Mouse (Mus musculus) lung, embryonic 14.5 days (tissue): ENCODE data around the gene Fli1. TPM values are rescaled to one million over a fixed set of nuclear protein-coding genes. Genes with fewer than 3 reads are reported as not detected.

Source experiments
- ATAC-seq: fragments of 200-750 bp; cut with Nextera tagmentation; 2 replicates; pipeline ENCODE4 v1.8.0; 2017; ENCODE audit warnings: mild to moderate bottlenecking, moderate TSS enrichment, moderate library complexity; ENCODE audit not compliant: insufficient read depth
- DNase-seq: peaks from one replicate; pipeline ENCODE4 v3.0.0-alpha.2; 2015
- H3K27ac ChIP-seq: fragments of 300-500 bp; sonication (generic); 2 replicates; pipeline ENCODE4 v1.5.1; 2014; ENCODE audit warnings: low read depth, mild to moderate bottlenecking, moderate library complexity
- H3K27me3 ChIP-seq: fragments of 300-500 bp; sonication (generic); 2 replicates; pipeline ENCODE4 v1.6.1; 2014; ENCODE audit warnings: low read length, control low read depth; ENCODE audit not compliant: insufficient read depth
- H3K36me3 ChIP-seq: fragments of 300-500 bp; sonication (generic); 2 replicates; pipeline ENCODE4 v1.6.1; 2014; ENCODE audit warnings: control low read depth; ENCODE audit not compliant: insufficient read depth
- H3K4me1 ChIP-seq: fragments of 300-500 bp; sonication (generic); 2 replicates; pipeline ENCODE4 v1.6.1; 2014; ENCODE audit warnings: antibody characterized with exemption, control low read depth; ENCODE audit not compliant: insufficient read depth
- H3K4me2 ChIP-seq: fragments of 300-500 bp; sonication (generic); 2 replicates; pipeline ENCODE4 v1.6.1; 2014; ENCODE audit warnings: mild to moderate bottlenecking
- H3K4me3 ChIP-seq: fragments of 300-500 bp; sonication (generic); 2 replicates; pipeline ENCODE4 v1.5.1; 2014; ENCODE audit warnings: low read depth, low read length
- H3K9ac ChIP-seq: fragments of 300-500 bp; sonication (generic); 2 replicates; pipeline ENCODE4 v1.6.1; 2014
- H3K9me3 ChIP-seq: fragments of 300-500 bp; sonication (generic); 2 replicates; pipeline ENCODE4 v1.6.1; 2016; ENCODE audit warnings: low read depth, low read length, control low read depth
- CTCF ChIP-seq: IDR thresholded peaks from 2 replicates; pipeline ENCODE4 v1.5.1; 2016; ENCODE audit warnings: antibody characterized with exemption, low read depth
- WGBS: fragments of 180-500 bp; shearing (Covaris S2); extraction: QIAGEN DNeasy Blood & Tissue Kit; methylation state at CpG from one replicate; pipeline ENCODE4 v1.1.7; 2014; 5-methylcytosine and 5-hydroxymethylcytosine counted together
- polyA plus RNA-seq: library from polyadenylated mRNA; unstranded; fragments of >200 nt; fragmentation: Nextera tagmentation; extraction: Ambion mirVana; gene quantifications from 2 replicates; pipeline ENCODE4 v1.2.1, GENCODE M21; 2014

Fli1 gene
- polyA plus RNA-seq, 1 experiment from 2014 or later = 37.8 TPM

GRCm38 (mm10) chr9:32410671-32411070 is 132.0 kb downstream of the Fli1 start:
- H3K27ac ChIP-seq = no peak overlapping the region
- no peak for ATAC-seq
- no peak overlapping the region for H3K4me3 ChIP-seq
- WGBS = 91% methylated on average over 5 of the region's 5 CpGs
- H3K4me1 ChIP-seq = peaks cover 4% of the 10 kb centered on the region
- H3K36me3 ChIP-seq = no peaks in the 10 kb centered on the region
- H3K9ac ChIP-seq = no peak overlapping the region
- DNase-seq = no peak
- TF ChIP-seq CTCF = no peak
- H3K27me3 ChIP-seq = peaks cover 3% of the 10 kb centered on the region; the same call in 1 of the 2 replicates
- H3K4me2 ChIP-seq = no peak overlapping the region
- no peaks in the 10 kb centered on the region for H3K9me3 ChIP-seq

- Histone ChIP-seq H3K27ac (no peak overlapping the region), H3K4me1 (peaks cover 4% of the 10 kb centered on the region), H3K4me3 (peak overlapping the region; percentile 43), H3K4me2 (peak overlapping the region; percentile 98), H3K36me3 (no peaks in the 10 kb centered on the region), H3K27me3 (peaks cover 3% of the 10 kb centered on the region; the same call in 1 of the 2 replicates), H3K9me3 (no peaks in the 10 kb centered on the region), H3K9ac (peak overlapping the region; percentile 61)
- ATAC-seq (0 out of 2 replicates have a peak, but pooled peaks have one; percentile 47), DNase-seq (peak; percentile 59)
- 2% methylated on average over 47 of the region's 47 CpGs for WGBS
- no peak for TF ChIP-seq CTCF
Observed at GRCm38 (mm10) chr9:32409060-32409961, 133.3 kb downstream of the Fli1 start.

GRCm38 (mm10) chr9:32408730-32409059 is 134.0 kb downstream of the Fli1 start:
- peak; percentile 26 for DNase-seq
- ATAC-seq = no peak
- WGBS = 20% methylated on average over 8 of the region's 8 CpGs
- peak overlapping the region; percentile 98 for H3K4me2 ChIP-seq
- no peak for TF ChIP-seq CTCF
- H3K9me3 ChIP-seq = no peaks in the 10 kb centered on the region
- no peak overlapping the region for H3K27ac ChIP-seq
- peaks cover 3% of the 10 kb centered on the region; the same call in 1 of the 2 replicates for H3K27me3 ChIP-seq
- H3K4me1 ChIP-seq = peaks cover 4% of the 10 kb centered on the region
- no peaks in the 10 kb centered on the region for H3K36me3 ChIP-seq
- H3K4me3 ChIP-seq = peak overlapping the region; percentile 43
- peak overlapping the region; percentile 61 for H3K9ac ChIP-seq

DNA sequence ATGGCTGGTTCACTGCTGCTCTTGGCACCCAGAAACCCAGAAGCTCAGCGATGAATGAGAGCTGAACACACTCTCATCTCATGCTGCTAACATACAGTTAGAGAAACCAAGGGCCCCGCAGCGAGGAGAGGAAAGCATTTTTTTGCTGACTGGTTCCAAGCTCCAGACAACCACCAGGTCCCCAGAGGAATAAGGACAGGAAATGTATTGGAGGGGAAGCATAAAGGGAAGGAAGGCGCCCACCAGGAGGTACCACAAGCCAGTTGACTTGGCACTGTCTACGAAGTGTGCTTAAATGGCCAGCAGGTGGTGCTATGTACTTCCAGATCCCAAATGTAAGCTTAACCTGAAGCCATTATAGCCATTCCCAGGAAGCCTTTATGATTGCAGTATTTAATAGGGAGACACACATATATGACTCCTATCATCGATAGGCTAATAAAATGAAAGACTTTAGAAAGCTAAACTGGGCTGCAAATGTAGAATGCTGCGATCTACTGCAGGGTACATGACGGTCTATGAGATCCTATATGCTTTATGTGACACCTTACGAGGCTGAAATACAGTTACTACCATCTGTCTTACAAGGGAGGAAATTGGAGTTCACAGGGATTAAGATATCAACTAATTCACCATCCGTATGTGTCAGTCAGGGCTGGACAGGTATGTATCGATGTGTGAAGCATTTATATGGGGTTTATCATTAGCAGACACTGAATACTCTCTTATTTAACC is 137.3 kb downstream of the Fli1 start:
- WGBS = 41% methylated on average over 11 of the region's 11 CpGs
- TF ChIP-seq CTCF = peak; percentile 93
- H3K9ac ChIP-seq = no peak overlapping the region
- peaks cover 3% of the 10 kb centered on the region; the same call in 1 of the 2 replicates for H3K27me3 ChIP-seq
- H3K9me3 ChIP-seq = no peaks in the 10 kb centered on the region
- ATAC-seq = 0 out of 2 replicates have a peak, but pooled peaks have one; percentile 32
- H3K4me2 ChIP-seq = no peak overlapping the region
- H3K4me3 ChIP-seq = no peak overlapping the region
- H3K4me1 ChIP-seq = peaks cover 8% of the 10 kb centered on the region
- H3K36me3 ChIP-seq = no peaks in the 10 kb centered on the region
- DNase-seq = peak; percentile 93
- no peak overlapping the region for H3K27ac ChIP-seq

DNA sequence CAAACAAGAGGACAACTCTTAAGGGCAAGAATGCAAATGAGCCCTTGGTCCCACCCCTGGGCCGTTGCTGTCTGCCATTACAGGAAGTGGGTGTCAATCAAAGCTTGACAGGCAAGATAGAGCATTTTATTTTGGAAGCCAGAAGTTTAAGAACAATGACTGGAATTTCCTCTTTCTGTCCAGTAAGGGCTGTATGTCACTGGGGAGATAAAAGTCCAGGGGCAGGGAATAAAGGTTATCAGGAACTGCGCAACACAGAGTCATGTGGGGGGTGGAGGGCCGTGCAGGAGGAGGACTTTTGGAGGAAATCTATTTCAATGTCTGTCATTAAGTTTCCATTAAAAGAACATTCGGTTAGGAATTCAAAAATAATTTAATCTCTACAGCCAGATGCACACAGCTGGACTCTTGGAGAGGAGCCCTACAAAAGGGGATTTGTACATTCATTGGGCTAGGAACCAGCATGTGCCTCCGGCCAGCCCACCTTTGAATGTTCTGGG is 141.9 kb downstream of the Fli1 start:
- Histone ChIP-seq H3K36me3 (no peaks in the 10 kb centered on the region), H3K9me3 (no peaks in the 10 kb centered on the region), H3K4me2 (no peak overlapping the region), H3K9ac (no peak overlapping the region), H3K27ac (0 out of 2 replicates have a peak overlapping the region, but pooled peaks have one; percentile 3), H3K4me3 (no peak overlapping the region), H3K27me3 (no peaks in the 10 kb centered on the region), H3K4me1 (0 out of 2 replicates have a peak, but pooled peaks cover 3% of the 10 kb centered on the region)
- TF ChIP-seq CTCF = no peak
- ATAC-seq (peak; percentile 76; the same call in 1 of the 2 replicates), DNase-seq (peak; percentile 82)
- WGBS = 25% methylated on average over 5 of the region's 5 CpGs

- Histone ChIP-seq H3K4me3 (no peak overlapping the region), H3K9ac (no peak overlapping the region), H3K4me2 (no peak overlapping the region), H3K27ac (0 out of 2 replicates have a peak overlapping the region, but pooled peaks have one; percentile 3), H3K36me3 (no peaks in the 10 kb centered on the region), H3K4me1 (0 out of 2 replicates have a peak, but pooled peaks cover 3% of the 10 kb centered on the region), H3K9me3 (no peaks in the 10 kb centered on the region), H3K27me3 (no peaks in the 10 kb centered on the region)
- 27% methylated on average over 2 of the region's 2 CpGs for WGBS
- no peak for DNase-seq
- ATAC-seq = no peak
- TF ChIP-seq CTCF = no peak
Observed at GRCm38 (mm10) chr9:32400212-32400611, 142.4 kb downstream of the Fli1 start.
